Mouse (Mus musculus) leukemia stem cell, adult 10-12 weeks (primary cell): Measurements from ENCODE around the gene Ms4a4d. TPM values are rescaled to one million over a fixed set of nuclear protein-coding genes. Genes with fewer than 3 reads are reported as not detected.

Source experiments
- polyA plus RNA-seq: library from polyadenylated mRNA; stranded (reverse); fragments of >175 nt; gene quantifications from 2 replicates; pipeline ENCODE4 v1.2.3, GENCODE M21; 2012; ENCODE audit warnings: low replicate concordance

The Ms4a4d gene
- polyA plus RNA-seq: 0.19 TPM in 1 of 2 replicates, not detected in the other

GRCm38 (mm10) chr19:11536593-11536992, at the start of gene Ms4a4d:
Ms4a4d (plus strand) TSS chr19:11536801.

DNA sequence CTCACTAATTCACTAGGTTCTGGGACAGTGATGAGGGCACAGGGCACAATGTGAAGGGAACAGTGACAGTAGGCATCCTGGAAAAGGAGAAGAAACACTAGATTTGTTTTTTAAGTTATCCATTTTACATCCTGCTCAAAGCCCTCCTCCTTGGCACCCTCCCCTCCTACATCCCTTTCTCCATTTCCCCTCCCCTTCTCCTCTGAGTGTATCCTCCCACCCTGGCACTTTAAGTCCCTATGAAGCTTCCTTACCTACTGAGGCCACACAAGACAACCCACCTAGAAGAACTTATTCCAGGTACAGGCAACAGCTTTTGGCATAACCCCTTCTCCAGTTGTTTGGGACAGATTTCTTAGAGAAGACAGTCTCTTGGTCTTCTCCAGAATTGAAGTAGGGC, 20.4 kb upstream of the Ms4a4d start, which contains the start of gene Ms4a6b:
TSS of gene Ms4a6b (plus strand) at position 267 of the 400 bp plus-strand sequence.

DNA sequence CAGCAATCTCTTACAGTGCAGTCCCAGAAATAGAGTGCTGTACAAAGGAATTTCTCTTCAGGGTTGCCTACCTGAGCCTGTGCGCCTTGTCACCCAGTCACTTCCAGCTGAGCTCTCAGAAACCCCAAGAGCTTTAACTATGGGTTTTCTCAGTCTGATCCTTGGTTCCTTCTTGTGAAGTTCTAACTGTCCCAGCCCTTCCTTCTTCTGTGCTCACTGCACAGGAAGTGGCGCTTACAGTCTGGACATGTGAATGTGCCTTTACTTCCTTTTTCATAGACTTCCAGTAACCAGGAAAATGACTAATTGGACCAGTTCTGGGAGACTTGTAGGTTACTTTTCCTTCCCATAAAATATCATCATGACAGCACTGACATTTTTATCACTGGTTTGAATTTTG, 68.0 kb downstream of the Ms4a4d start, which contains the start of gene Ms4a6d:
TSS of gene Ms4a6d (minus strand) at position 247 of the 400 bp plus-strand sequence.

Other genes starting within 250 kb of the Ms4a4d start
- not detected in 2 replicates for gene Ms4a14, start 222.3 kb upstream of the Ms4a4d start, polyA plus RNA-seq
- 2.1 TPM in 1 of 2 replicates, not detected in the other for gene Ms4a7, start 200.7 kb upstream of the Ms4a4d start, polyA plus RNA-seq
- 0.23 and 0.44 TPM in 2 replicates for gene Ms4a4a, start 161.3 kb upstream of the Ms4a4d start, polyA plus RNA-seq
- 0.14 and 0.82 TPM in 2 replicates for gene Ms4a4c, start 132.0 kb upstream of the Ms4a4d start, polyA plus RNA-seq
- 4.0 and 15.1 TPM in 2 replicates for gene Ms4a4b, start 93.2 kb upstream of the Ms4a4d start, polyA plus RNA-seq
- gene Ms4a6c, start 67.4 kb upstream of the Ms4a4d start, polyA plus RNA-seq: 0.66 and 1.0 TPM in 2 replicates
- gene Gm8369, start 50.9 kb upstream of the Ms4a4d start, polyA plus RNA-seq: 0.20 and 0.48 TPM in 2 replicates
- 0.47 and 1.1 TPM in 2 replicates for gene Ms4a6b, start 20.3 kb upstream of the Ms4a4d start, polyA plus RNA-seq
- 0.82 and 1.2 TPM in 2 replicates for gene Ms4a6d, start 68.0 kb downstream of the Ms4a4d start, polyA plus RNA-seq
- not detected in 2 replicates for gene Ms4a2, start 86.9 kb downstream of the Ms4a4d start, polyA plus RNA-seq
- gene Ms4a3, start 104.0 kb downstream of the Ms4a4d start, polyA plus RNA-seq: not detected in 2 replicates
- 0.39 TPM in 1 of 2 replicates, not detected in the other for gene Oosp2, start 123.8 kb downstream of the Ms4a4d start, polyA plus RNA-seq
- not detected in 2 replicates for gene Oosp1, start 154.3 kb downstream of the Ms4a4d start, polyA plus RNA-seq
- gene Oosp3, start 160.3 kb downstream of the Ms4a4d start, polyA plus RNA-seq: not detected in 2 replicates
- not detected in 2 replicates for gene Gif, start 210.8 kb downstream of the Ms4a4d start, polyA plus RNA-seq
- gene Mrpl16, start 233.6 kb downstream of the Ms4a4d start, polyA plus RNA-seq: 0.61 and 11.3 TPM in 2 replicates